Mouse (Mus musculus) spleen, postnatal 4 days (tissue): ENCODE data around the gene Reep3.

Source experiments
- DNase-seq, 2 experiments: peaks; one replicate each; pipeline ENCODE4 v3.0.0; 2022; ENCODE audit warnings: low spot score in 2 of 2

The Reep3 gene

DNA sequence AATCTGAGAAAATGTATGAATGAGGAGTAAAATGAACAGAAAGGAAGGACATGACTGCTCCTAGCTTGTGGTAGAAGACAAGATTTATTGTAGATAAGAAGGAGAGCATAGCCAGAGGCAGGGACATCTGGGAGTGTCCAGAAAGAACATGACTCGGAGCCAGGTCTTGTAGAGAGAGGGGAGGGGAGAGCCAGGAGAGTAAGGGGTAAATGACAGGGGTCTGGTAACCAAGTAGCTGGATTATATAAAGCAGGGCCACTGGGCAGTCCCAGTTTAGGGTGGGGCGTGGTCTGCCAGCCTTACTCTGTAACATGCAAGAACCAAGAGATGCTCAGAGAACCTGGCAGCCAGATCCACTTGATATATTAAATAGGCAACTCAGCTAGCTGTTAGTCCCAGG lies 123.5 kb downstream of the Reep3 start:
- DNase-seq, result no peak

DNA sequence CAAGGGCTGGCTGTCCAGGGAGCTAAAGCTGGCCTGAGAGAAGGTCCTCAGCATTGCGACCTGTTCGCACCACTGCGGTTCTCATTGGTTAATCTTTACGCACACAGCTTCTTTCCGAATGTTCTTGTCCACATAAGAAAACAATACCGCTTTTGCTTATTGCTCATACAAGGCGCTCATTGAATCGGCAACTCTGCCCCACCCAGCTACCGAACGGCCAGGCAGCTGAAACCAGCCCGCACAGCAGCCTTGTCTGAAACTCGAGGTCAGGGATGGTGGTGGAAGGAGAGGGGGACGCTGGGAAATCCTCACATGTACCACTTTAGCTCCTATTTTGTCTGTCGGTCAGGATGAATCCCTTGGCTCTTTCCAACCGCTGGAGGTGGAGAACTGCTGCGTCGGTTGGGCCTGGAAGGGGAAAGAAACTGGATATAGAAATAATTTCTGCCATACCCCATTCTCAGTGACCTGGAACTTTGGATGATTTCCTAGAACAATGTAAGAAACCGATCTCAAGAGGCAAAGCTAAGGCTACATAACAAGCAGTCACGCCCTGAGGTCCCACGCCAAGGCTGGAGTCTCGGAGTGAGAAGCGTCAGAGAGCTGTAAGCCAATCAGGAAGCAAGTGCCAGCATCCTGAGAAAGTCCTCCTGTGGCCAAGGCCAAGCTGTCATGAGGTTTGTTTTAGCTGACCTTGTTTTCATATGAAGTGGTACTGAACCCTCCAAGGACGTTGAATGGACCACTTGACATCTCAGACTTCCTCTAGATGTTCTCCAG lies 126.2 kb downstream of the Reep3 start:
- DNase-seq, result no peak

DNA sequence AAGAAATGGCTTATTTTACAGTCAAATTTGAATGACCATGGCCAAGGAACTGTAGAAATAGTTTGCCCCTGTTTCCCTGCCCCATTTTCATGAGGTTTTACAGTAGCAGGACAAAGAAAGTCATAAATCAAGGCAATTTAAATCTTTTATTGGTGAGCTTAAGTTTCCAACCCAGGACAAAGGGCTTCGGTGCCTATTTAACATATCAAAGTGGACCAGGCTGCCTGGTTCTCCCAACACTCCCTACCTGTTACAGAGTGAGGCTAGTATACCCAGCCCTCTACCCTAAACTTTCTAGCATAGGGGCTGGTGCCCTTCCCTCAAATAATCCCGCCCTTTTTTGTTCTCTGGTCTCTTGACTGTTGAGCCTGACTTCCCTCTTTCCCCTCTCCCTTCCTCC lies 127.2 kb downstream of the Reep3 start:
- no peak for DNase-seq

DNA sequence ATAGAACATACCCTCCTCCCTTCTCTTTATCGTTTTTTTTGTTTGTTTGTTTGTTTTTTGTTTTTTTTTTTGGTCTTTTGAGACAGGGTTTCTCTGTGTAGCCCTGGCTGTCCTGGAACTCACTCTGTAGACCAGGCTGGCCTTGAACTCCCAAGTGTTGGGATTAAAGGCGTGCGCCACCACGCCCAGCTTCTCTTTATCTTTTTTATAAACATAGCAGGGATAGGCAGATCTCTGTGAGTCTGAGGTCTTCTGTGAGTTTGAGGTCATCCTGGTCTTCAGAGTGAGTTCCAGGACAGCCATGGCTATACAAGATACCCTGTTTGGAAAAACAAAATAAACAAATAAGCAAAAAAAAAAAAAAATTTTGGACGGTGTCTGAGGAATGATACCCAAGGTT lies 127.7 kb downstream of the Reep3 start:
- DNase-seq, result no peak

DNA sequence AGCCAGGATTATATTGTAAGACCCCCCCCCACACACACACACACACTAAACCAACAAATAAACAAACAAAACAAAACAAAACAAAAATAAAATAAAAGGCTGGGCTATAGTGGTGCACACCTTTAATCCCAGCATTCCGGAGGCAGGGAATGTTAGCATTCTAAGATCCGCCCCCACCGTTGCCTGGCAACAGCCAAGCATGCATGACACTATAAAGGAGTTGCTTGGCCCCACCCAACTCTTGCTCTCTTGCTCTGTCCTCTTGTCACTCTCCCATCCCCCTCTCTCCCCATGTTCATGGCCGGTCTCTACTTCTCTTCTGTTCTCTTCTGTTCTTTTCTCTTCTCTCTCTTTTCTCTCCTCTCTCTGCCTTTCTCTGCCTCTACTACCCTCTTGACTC lies 128.2 kb downstream of the Reep3 start:
- DNase-seq, result no peak

DNA sequence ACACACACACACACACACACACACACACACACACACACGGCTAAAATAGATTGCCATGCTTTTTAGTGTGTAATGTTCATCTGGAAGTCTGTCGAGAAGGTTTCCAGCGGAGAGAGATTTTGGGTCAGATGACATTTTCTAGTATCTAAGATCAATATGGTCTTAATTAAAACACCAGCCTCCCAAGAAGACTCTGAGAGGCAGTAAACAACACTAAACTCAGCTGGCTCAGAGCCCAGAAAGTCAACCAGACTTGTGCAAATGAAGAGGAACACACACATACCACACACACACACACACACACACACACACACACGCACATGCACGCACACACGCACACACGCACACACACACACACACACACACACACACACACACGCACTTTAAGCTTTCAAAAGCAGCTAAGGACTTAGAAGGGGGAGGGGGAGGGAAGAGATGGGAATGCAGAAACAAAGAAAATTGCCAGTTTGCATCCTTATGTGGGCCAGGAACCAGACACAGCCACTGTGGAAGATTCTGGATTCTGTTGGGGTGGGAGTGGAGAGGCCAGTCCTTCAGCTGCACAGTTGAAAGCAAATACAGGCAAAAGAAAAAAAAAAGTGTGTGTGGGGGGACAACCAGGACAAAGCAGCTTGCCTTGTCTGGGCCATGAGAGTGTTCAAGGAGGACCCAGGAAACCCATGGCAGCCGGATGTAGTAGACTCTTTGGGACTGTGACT lies 130.2 kb downstream of the Reep3 start:
- DNase-seq, result no peak

DNA sequence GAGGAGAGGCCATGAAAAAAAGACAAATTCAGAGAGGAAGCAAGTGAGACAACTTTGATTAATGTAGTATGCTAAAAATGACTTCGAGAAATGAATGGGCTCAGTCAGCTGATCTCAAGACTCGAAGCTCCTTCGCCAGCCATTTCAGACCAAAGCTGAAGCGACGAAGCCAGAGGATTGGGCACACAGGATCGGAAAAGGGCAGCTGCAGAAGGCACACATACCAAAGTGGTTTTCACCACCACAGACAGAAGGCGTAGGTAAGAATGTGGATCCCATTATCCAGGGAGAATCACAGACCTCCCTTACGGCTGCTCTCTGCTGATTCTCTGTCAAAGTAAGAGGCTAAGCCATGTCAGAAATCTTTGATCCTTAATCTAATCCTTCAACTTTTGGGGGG lies 136.6 kb downstream of the Reep3 start:
- no peak for DNase-seq
